Mouse (Mus musculus): ENCODE measurements around the gene Zfp119a. TPM values are rescaled to one million over a fixed set of nuclear protein-coding genes. Genes with fewer than 3 reads are reported as not detected.
"Not testable (repeated sequence)": the region's sequence is repeated elsewhere in the genome, so short reads cannot be mapped to it uniquely, and the experiment has no call there.

The Zfp119a gene
- 14.5 and 15.2 TPM in 2 replicates for polyA plus RNA-seq (2015; fragmentation: Nextera tagmentation; extraction: Ambion mirVana)

- not testable (repeated sequence) for H3K27me3 ChIP-seq, H3K9me3 ChIP-seq, H3K36me3 ChIP-seq
- WGBS, result under 1% methylated on average over 42 of the region's 53 CpGs
- H3K9ac ChIP-seq (replicated peaks), result peak within 1 kb of the TSS; percentile 65
- peak; percentile 100 for ATAC-seq
- H3K4me2 ChIP-seq (replicated peaks), result peak within 1 kb of the TSS; percentile 59
- H3K4me3 ChIP-seq (replicated peaks), result peak within 1 kb of the TSS; percentile 48
- H3K27ac ChIP-seq, result peak within 1 kb of the TSS; percentile 83
- peaks cover 21% of the 10 kb centered on the region for H3K4me1 ChIP-seq (replicated peaks)
Measured at GRCm38 (mm10) chr17:55878636-55879369, at the start of gene Zfp119a. Gene Zfp119a (minus strand): TSS chr17:55878930.

- Histone ChIP-seq H3K27me3 (no peaks in the 10 kb centered on the region), H3K9ac (replicated peaks) (no peak overlapping the region), H3K36me3 (no peaks in the 10 kb centered on the region), H3K9me3 (no peaks in the 10 kb centered on the region), H3K27ac (no peak overlapping the region), H3K4me2 (replicated peaks) (no peak overlapping the region), H3K4me3 (replicated peaks) (no peak overlapping the region), H3K4me1 (replicated peaks) (no peaks in the 10 kb centered on the region)
- no peak for ATAC-seq
Measured at GRCm38 (mm10) chr17:55906669-55907068, 27.9 kb upstream of the Zfp119a start.

- Histone ChIP-seq H3K36me3 (no peaks in the 10 kb centered on the region), H3K9ac (replicated peaks) (no peak overlapping the region), H3K4me2 (replicated peaks) (no peak overlapping the region), H3K27ac (no peak overlapping the region), H3K4me1 (replicated peaks) (no peaks in the 10 kb centered on the region), H3K27me3 (no peaks in the 10 kb centered on the region), H3K9me3 (0 out of 2 replicates have a peak, but pooled peaks cover 5% of the 10 kb centered on the region), H3K4me3 (replicated peaks) (no peak overlapping the region)
- 77% methylated on average over 6 of the region's 6 CpGs for WGBS
- ATAC-seq, result no peak
Measured at GRCm38 (mm10) chr17:55904131-55904530, 25.4 kb upstream of the Zfp119a start.

- no peak overlapping the region for H3K4me3 ChIP-seq (replicated peaks)
- peaks cover 2% of the 10 kb centered on the region; the same call in 1 of the 2 replicates for H3K36me3 ChIP-seq
- H3K27ac ChIP-seq, result no peak overlapping the region
- H3K9me3 ChIP-seq, result 0 out of 2 replicates have a peak, but pooled peaks cover 5% of the 10 kb centered on the region
- no peaks in the 10 kb centered on the region for H3K4me1 ChIP-seq (replicated peaks)
- no peaks in the 10 kb centered on the region for H3K27me3 ChIP-seq
- no peak overlapping the region for H3K9ac ChIP-seq (replicated peaks)
- no peak for ATAC-seq
- H3K4me2 ChIP-seq (replicated peaks), result no peak overlapping the region
- 92% methylated on average over 1 of the region's 1 CpGs for WGBS
Measured at GRCm38 (mm10) chr17:55903687-55904086, 25.0 kb upstream of the Zfp119a start.

- H3K27me3 ChIP-seq, result no peaks in the 10 kb centered on the region
- H3K4me3 ChIP-seq (replicated peaks), result no peak overlapping the region
- H3K27ac ChIP-seq, result no peak overlapping the region
- H3K36me3 ChIP-seq, result peaks cover 8% of the 10 kb centered on the region
- no peak overlapping the region for H3K9ac ChIP-seq (replicated peaks)
- H3K9me3 ChIP-seq, result 0 out of 2 replicates have a peak, but pooled peaks cover 9% of the 10 kb centered on the region
- WGBS, result 68% methylated on average over 2 of the region's 2 CpGs
- H3K4me2 ChIP-seq (replicated peaks), result no peak overlapping the region
- H3K4me1 ChIP-seq (replicated peaks), result no peaks in the 10 kb centered on the region
- no peak for ATAC-seq
Measured at GRCm38 (mm10) chr17:55903087-55903486, 24.4 kb upstream of the Zfp119a start.

- peak overlapping the region; percentile 54 for H3K4me2 ChIP-seq (replicated peaks)
- H3K9me3 ChIP-seq, ATAC-seq, H3K27me3 ChIP-seq: not testable (repeated sequence)
- H3K36me3 ChIP-seq, result peaks cover 19% of the 10 kb centered on the region
- peak overlapping the region; percentile 59; the same call in 1 of the 2 replicates for H3K9ac ChIP-seq (replicated peaks)
- WGBS, result 12% methylated on average over 6 of the region's 8 CpGs
- 0 out of 2 replicates have a peak overlapping the region, but pooled peaks have one; percentile 71 for H3K27ac ChIP-seq
- peaks cover 19% of the 10 kb centered on the region for H3K4me1 ChIP-seq (replicated peaks)
- peak overlapping the region; percentile 47 for H3K4me3 ChIP-seq (replicated peaks)
Measured at GRCm38 (mm10) chr17:55892406-55892955, 13.8 kb upstream of the Zfp119a start.

- H3K4me2 ChIP-seq (replicated peaks), result no peak overlapping the region
- no peak overlapping the region for H3K27ac ChIP-seq
- no peaks in the 10 kb centered on the region for H3K9me3 ChIP-seq
- no peak overlapping the region for H3K9ac ChIP-seq (replicated peaks)
- no peak for ATAC-seq
- peaks cover 12% of the 10 kb centered on the region for H3K27me3 ChIP-seq
- H3K4me1 ChIP-seq (replicated peaks), result peaks cover under 1% of the 10 kb centered on the region
- H3K4me3 ChIP-seq (replicated peaks), result no peak overlapping the region
- H3K36me3 ChIP-seq, result no peaks in the 10 kb centered on the region
- 62% methylated on average over 2 of the region's 2 CpGs for WGBS
Measured at GRCm38 (mm10) chr17:55884912-55885311, 6.2 kb upstream of the Zfp119a start.

GRCm38 (mm10) chr17:55883631-55884030 is 4.9 kb upstream of the Zfp119a start:
- H3K27ac ChIP-seq, result no peak overlapping the region
- no peak overlapping the region for H3K4me3 ChIP-seq (replicated peaks)
- H3K36me3 ChIP-seq, result no peaks in the 10 kb centered on the region
- H3K9ac ChIP-seq (replicated peaks), result no peak overlapping the region
- peaks cover 5% of the 10 kb centered on the region for H3K4me1 ChIP-seq (replicated peaks)
- WGBS, result 60% methylated on average over 2 of the region's 2 CpGs
- no peak overlapping the region for H3K4me2 ChIP-seq (replicated peaks)
- H3K9me3 ChIP-seq, result no peaks in the 10 kb centered on the region
- ATAC-seq, result no peak
- H3K27me3 ChIP-seq, result peaks cover 9% of the 10 kb centered on the region; the same call in 1 of the 2 replicates

- H3K4me3 ChIP-seq (replicated peaks), result peak overlapping the region; percentile 48
- peaks cover 21% of the 10 kb centered on the region for H3K4me1 ChIP-seq (replicated peaks)
- H3K9ac ChIP-seq (replicated peaks), result peak overlapping the region; percentile 65
- peak overlapping the region; percentile 59 for H3K4me2 ChIP-seq (replicated peaks)
- H3K36me3 ChIP-seq, ATAC-seq, H3K27me3 ChIP-seq, H3K9me3 ChIP-seq: not testable (repeated sequence)
- 2% methylated on average over 6 of the region's 8 CpGs for WGBS
- H3K27ac ChIP-seq, result peak overlapping the region; percentile 62
Measured at GRCm38 (mm10) chr17:55878282-55878635, 471 bp downstream of the Zfp119a start.

- Histone ChIP-seq H3K9me3 (no peaks in the 10 kb centered on the region), H3K27ac (no peak overlapping the region), H3K27me3 (no peaks in the 10 kb centered on the region), H3K4me2 (replicated peaks) (peak overlapping the region; percentile 12), H3K4me3 (replicated peaks) (no peak overlapping the region), H3K36me3 (0 out of 2 replicates have a peak, but pooled peaks cover 5% of the 10 kb centered on the region), H3K4me1 (replicated peaks) (peaks cover 21% of the 10 kb centered on the region), H3K9ac (replicated peaks) (0 out of 2 replicates have a peak overlapping the region, but pooled peaks have one; percentile 10)
- no peak for ATAC-seq
- 97% methylated on average over 4 of the region's 4 CpGs for WGBS
Measured at GRCm38 (mm10) chr17:55877184-55877583, 1.5 kb downstream of the Zfp119a start.

GRCm38 (mm10) chr17:55843067-55843466 is 35.7 kb downstream of the Zfp119a start:
- Histone ChIP-seq H3K4me3 (replicated peaks) (no peak overlapping the region), H3K27ac (no peak overlapping the region), H3K4me2 (replicated peaks) (no peak overlapping the region), H3K27me3 (no peaks in the 10 kb centered on the region), H3K9me3 (no peaks in the 10 kb centered on the region), H3K36me3 (no peaks in the 10 kb centered on the region), H3K4me1 (replicated peaks) (no peaks in the 10 kb centered on the region), H3K9ac (replicated peaks) (no peak overlapping the region)
- 90% methylated on average over 4 of the region's 4 CpGs for WGBS
- no peak for ATAC-seq

GRCm38 (mm10) chr17:55821566-55821965 is 57.2 kb downstream of the Zfp119a start:
- WGBS, result 85% methylated on average over 1 of the region's 1 CpGs
- no peak for ATAC-seq

More at GRCm38 (mm10) chr17:55821566-55821965, 57.2 kb downstream of the Zfp119a start:
- no peak overlapping the region for H3K9ac ChIP-seq (replicated peaks)
- H3K4me1 ChIP-seq (replicated peaks), result no peaks in the 10 kb centered on the region
- H3K4me2 ChIP-seq (replicated peaks), result no peak overlapping the region
- H3K9me3 ChIP-seq, result no peaks in the 10 kb centered on the region
- no peaks in the 10 kb centered on the region for H3K36me3 ChIP-seq
- H3K27me3 ChIP-seq, result no peaks in the 10 kb centered on the region
- H3K4me3 ChIP-seq (replicated peaks), result no peak overlapping the region
- no peak overlapping the region for H3K27ac ChIP-seq

All from midbrain, embryonic 13.5 days (tissue).